24 mouse cellular contexts compared by ENCODE assay signal in the genomic region with DNA sequence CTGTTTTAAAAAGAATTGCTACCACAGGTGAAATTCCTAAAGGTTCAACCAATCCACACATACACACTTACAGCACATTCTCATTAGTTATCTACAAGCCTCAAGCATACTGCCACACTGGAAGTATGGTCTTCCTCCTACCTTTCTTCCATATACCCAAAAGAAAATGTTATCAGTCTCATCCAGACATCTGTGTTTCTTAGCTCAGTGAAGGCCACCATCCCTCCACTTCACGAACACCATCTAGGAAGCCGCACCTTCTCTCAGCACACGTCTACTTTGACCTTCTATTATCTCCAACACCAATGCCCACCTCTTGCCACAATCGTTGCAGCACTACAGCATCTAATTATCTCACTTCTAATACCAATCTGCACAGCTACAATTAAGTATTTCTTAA. TPM values are rescaled to one million over a fixed set of nuclear protein-coding genes. Genes with fewer than 3 reads are reported as not detected.
DNase-seq lines count a peak whose midpoint lies in the region; ATAC-seq lines count a peak whose summit lies in the region.
"Had no signal": no experiment of that assay in that cellular context is flagged by ENCODE, and none has a peak within 500 bp of the region (broad histone marks: within the 10 kb centered on the region; RNA-seq: fewer than 3 reads in every experiment).

No protein-coding gene starts in this region.

- H3K9ac ChIP-seq in heart, embryonic 11.5 days (ENCODE audit: low read depth, low read length), result no peak overlapping the region
- no peak overlapping the region for H3K9ac ChIP-seq in liver, embryonic 11.5 days (ENCODE audit: low read depth, low read length)
- H3K9ac ChIP-seq: hindbrain, embryonic 14.5 days; lung, embryonic 15.5 days; midbrain, embryonic 15.5 days had no signal

- no peak for DNase-seq in heart, adult 11 months
- no peak for DNase-seq in liver, embryonic 11.5 days (ENCODE audit: low spot score)
- DNase-seq in cerebellum, postnatal 14 days, result no peak
- DNase-seq in Muller cell, postnatal 12 days (ENCODE audit: inconsistent ontology term), result no peak
- DNase-seq in adrenal gland, postnatal 4 days (ENCODE audit: low spot score in 2 of 2), result no peak
- DNase-seq: cerebellum, adult 11 months; cerebellum, postnatal 25 days; gastrocnemius, postnatal 14 days; heart, postnatal 14 days; kidney, adult 2 months; kidney, postnatal 14 days; right cerebral cortex, adult 18-20 months; spleen, adult 18-20 months had no signal

- ATAC-seq in heart, embryonic 11.5 days (replicated peaks; ENCODE audit: insufficient number of reproducible peaks, low FRiP score, low TSS enrichment), result 0 out of 2 replicates have a peak, but pooled peaks have one; percentile 20
- peak; percentile 36 for ATAC-seq in common myeloid progenitor, adult 5-6 weeks (replicated peaks; ENCODE audit: low read depth, poor library complexity, severe bottlenecking)
- peak; percentile 92 for ATAC-seq in liver, embryonic 11.5 days (replicated peaks; ENCODE audit: low FRiP score)
- peak; percentile 90 for ATAC-seq in megakaryocyte-erythroid progenitor cell, adult 5-6 weeks (replicated peaks; ENCODE audit: low FRiP score, low TSS enrichment, poor library complexity, severe bottlenecking)
- ATAC-seq: midbrain, embryonic 15.5 days; Patski had no signal

- no peaks in the 10 kb centered on the region for H3K9me3 ChIP-seq in heart, embryonic 11.5 days (replicated peaks; ENCODE audit: control insufficient read depth, low read length)
- no peaks in the 10 kb centered on the region for H3K9me3 ChIP-seq in liver, embryonic 11.5 days (ENCODE audit: control insufficient read depth, low read length)
- H3K9me3 ChIP-seq: lung, embryonic 15.5 days; midbrain, embryonic 15.5 days had no signal

- no peak overlapping the region for H3K27ac ChIP-seq in heart, embryonic 11.5 days (ENCODE audit: low read depth, low read length)
- H3K27ac ChIP-seq in liver, embryonic 11.5 days (ENCODE audit: low read depth, low read length), result peak overlapping the region; percentile 54
- H3K27ac ChIP-seq: hindbrain, embryonic 14.5 days; left cerebral cortex, adult 2 months; lung, embryonic 15.5 days; midbrain, embryonic 15.5 days had no signal

- WGBS in heart, embryonic 11.5 days (ENCODE audit: insufficient replicate concordance), result 51% methylated on average over 4 of the region's 4 CpGs
- WGBS in liver, embryonic 11.5 days, result 42% methylated on average over 4 of the region's 4 CpGs

- H3K36me3 ChIP-seq in heart, embryonic 11.5 days (ENCODE audit: control insufficient read depth, insufficient read depth, low read length), result no peaks in the 10 kb centered on the region
- H3K36me3 ChIP-seq in liver, embryonic 11.5 days (ENCODE audit: control insufficient read depth, insufficient read depth, low read length), result no peaks in the 10 kb centered on the region
- H3K36me3 ChIP-seq: midbrain, embryonic 15.5 days had no signal

- no peaks in the 10 kb centered on the region for H3K27me3 ChIP-seq in heart, embryonic 11.5 days (ENCODE audit: control insufficient read depth, insufficient read depth, low read length)
- H3K27me3 ChIP-seq in liver, embryonic 11.5 days (replicated peaks; ENCODE audit: control insufficient read depth, insufficient read depth, low read length), result no peaks in the 10 kb centered on the region
- H3K27me3 ChIP-seq: CH12.LX; lung, embryonic 15.5 days; midbrain, embryonic 15.5 days; Patski had no signal

- peaks cover 54% of the 10 kb centered on the region for H3K4me1 ChIP-seq in heart, embryonic 11.5 days (ENCODE audit: control insufficient read depth, insufficient read depth, low read length)
- peaks cover 75% of the 10 kb centered on the region for H3K4me1 ChIP-seq in liver, embryonic 11.5 days (replicated peaks; ENCODE audit: control insufficient read depth, insufficient read depth, low read length)

- H3K4me2 ChIP-seq in heart, embryonic 11.5 days, result no peak overlapping the region
- peak overlapping the region; percentile 51 for H3K4me2 ChIP-seq in liver, embryonic 11.5 days
- H3K4me2 ChIP-seq: hindbrain, embryonic 14.5 days; lung, embryonic 15.5 days; midbrain, embryonic 15.5 days had no signal

- no peak overlapping the region for H3K4me3 ChIP-seq in heart, embryonic 11.5 days (ENCODE audit: low read depth, low read length)
- no peak overlapping the region for H3K4me3 ChIP-seq in liver, embryonic 11.5 days (ENCODE audit: low read depth, low read length)
- H3K4me3 ChIP-seq: left cerebral cortex, adult 2 months; lung, embryonic 15.5 days; midbrain, embryonic 15.5 days had no signal

RNA-seq across cellular contexts. Expression of a gene that starts 7.3 kb away (rescaled TPM):
- polyA plus RNA-seq in heart, embryonic 11.5 days (2014; fragmentation: Nextera tagmentation; extraction: Ambion mirVana), result 172 and 173 TPM in 2 replicates
- 57.9 and 68.4 TPM in 2 replicates for total RNA-seq in common myeloid progenitor, adult 5-6 weeks (2017)
- polyA plus RNA-seq in liver, embryonic 11.5 days (2014; fragmentation: Nextera tagmentation; extraction: Ambion mirVana), result 158 and 163 TPM in 2 replicates
- total RNA-seq in megakaryocyte-erythroid progenitor cell, adult 5-6 weeks (2014; fragmentation: Nextera tagmentation), result 93.1 and 132 TPM in 2 replicates
- 94.5 and 99.9 TPM in 2 replicates for total RNA-seq in megakaryocyte-erythroid progenitor cell, adult 5-6 weeks (2017)
- total RNA-seq in adrenal gland, postnatal 4 days (2021), result 100 to 1,000 TPM; 141 to 143 TPM

RNA-seq across cellular contexts. Expression of a gene that starts 36.0 kb away (rescaled TPM):
- not detected in 2 replicates for polyA plus RNA-seq in heart, embryonic 11.5 days (2014; fragmentation: Nextera tagmentation; extraction: Ambion mirVana)
- total RNA-seq in common myeloid progenitor, adult 5-6 weeks (2017), result not detected in 2 replicates
- polyA plus RNA-seq in liver, embryonic 11.5 days (2014; fragmentation: Nextera tagmentation; extraction: Ambion mirVana), result not detected in 2 replicates
- total RNA-seq in megakaryocyte-erythroid progenitor cell, adult 5-6 weeks (2014; fragmentation: Nextera tagmentation), result not detected in 2 replicates
- not detected in 2 replicates for total RNA-seq in megakaryocyte-erythroid progenitor cell, adult 5-6 weeks (2017)
- total RNA-seq in adrenal gland, postnatal 4 days (2021), result 10 to 100 TPM; 23.7 to 24.4 TPM
- total RNA-seq: CH12.LX; gastrocnemius, postnatal 14 days had no signal
- polyA plus RNA-seq: limb, embryonic 11.5 days; lung, embryonic 15.5 days; Patski; stomach, embryonic 16.5 days had no signal

Comparison
In these comparisons a context has a peak if more than half of its experiments do, and no peak if none do; other contexts are left out.
1. ATAC-seq: peak in every context shown above with its lines; median percentile 92 in liver, embryonic 11.5 days; 90 in megakaryocyte-erythroid progenitor cell, adult 5-6 weeks; 36 in common myeloid progenitor, adult 5-6 weeks; 20 in heart, embryonic 11.5 days.
2. RNA of a gene that starts 36.0 kb away (total RNA-seq): 23.7 to 24.4 TPM in adrenal gland, postnatal 4 days; not detected in common myeloid progenitor, adult 5-6 weeks and not detected in megakaryocyte-erythroid progenitor cell, adult 5-6 weeks; every median in the first group is over 10 times any median in the second.